Mouse (Mus musculus) left cerebral cortex, postnatal 25 days (tissue): ENCODE measurements at regions not wholly inside any gene's neighbourhood (a gene's known extent, or its start where the extent isn't known, plus 50 kb on each side); places are given as distances from the start of the nearest gene placed in this dataset.

Experiments used
- DNase-seq, 2 experiments: peaks; one replicate each; pipeline ENCODE4 v3.0.0; 2022; ENCODE audit warnings: low spot score in 2 of 2, mixed read lengths in 1 of 2
- intact Hi-C: fragments of 180-260 bp; cut with DNase I; formaldehyde crosslinking; loops from one replicate; pipeline ENCODE4 v1.15.1; 2025

GRCm38 (mm10) chr15:17715584-17715983, 987.0 kb downstream of the Cdh9 start:
- intact Hi-C loops, result no loop called here
- DNase-seq, result peak in 1 of 2 experiments; percentile 22

DNA sequence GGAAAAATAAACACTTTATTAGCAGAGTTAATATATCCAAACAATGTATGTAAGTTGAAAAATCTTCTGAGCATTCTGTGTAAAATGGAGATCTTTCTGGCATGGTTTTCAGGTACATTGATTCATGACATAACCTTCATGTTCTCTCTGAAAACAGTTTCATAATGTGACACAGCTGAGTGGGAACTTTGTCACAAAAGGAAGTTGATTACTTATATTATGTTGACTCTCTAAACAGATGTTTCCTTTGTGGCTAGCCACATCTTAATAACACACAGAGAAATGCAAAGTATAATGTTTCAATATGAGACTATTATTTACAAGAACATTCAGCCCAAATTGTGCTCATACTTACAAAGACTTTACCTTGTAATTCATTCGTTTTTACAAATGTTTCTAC, 1002.1 kb downstream of the Cdh9 start:
- no peak for DNase-seq

DNA sequence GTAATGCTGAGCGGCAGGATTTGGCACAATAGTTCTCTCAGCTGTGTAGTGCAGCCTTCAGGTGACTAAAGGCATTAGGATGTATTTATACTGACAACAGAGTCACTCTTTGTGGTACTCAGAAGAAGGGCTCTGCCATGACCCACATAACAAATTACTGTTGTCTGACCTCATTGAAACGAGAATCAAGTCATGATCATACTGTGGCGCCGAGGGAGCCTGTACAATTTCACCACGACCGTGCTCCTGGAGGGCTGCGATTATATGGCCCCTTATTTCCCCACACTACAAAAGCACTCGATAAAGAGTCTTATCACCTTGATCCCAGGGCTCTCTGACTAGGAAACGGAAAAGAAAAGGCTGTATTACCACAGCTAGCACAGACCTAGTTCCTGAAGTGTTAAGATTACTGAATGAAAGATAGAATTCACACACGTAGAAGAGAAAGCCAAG, 1041.7 kb downstream of the Cdh9 start:
- intact Hi-C loops, result no loop called here

More for the DNA sequence above, 1002.1 kb downstream of the Cdh9 start:
- intact Hi-C loops, result no loop called here

DNA sequence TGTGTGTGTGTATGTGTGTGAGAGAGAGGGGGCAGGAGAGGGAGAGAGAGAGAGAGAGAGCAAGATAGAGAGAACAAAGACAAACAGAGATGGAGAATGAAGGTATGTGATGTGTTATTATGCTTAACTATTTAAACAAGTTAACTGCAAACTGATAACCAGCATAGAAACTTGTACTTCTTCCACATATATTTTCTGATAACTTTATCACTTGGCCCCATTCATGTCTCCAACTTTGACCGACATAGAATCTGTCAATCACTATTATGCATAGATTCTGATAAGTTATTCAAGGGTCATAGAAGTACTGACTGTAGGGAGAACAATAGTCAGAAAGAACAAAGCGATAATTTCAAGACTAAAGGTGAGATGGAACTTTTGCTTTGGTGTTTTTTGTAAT, 1039.0 kb upstream of the Cdh10 start:
- no peak for DNase-seq
- intact Hi-C loops, result no loop called here

More for the DNA sequence above, 1041.7 kb downstream of the Cdh9 start:
- DNase-seq, result no peak

DNA sequence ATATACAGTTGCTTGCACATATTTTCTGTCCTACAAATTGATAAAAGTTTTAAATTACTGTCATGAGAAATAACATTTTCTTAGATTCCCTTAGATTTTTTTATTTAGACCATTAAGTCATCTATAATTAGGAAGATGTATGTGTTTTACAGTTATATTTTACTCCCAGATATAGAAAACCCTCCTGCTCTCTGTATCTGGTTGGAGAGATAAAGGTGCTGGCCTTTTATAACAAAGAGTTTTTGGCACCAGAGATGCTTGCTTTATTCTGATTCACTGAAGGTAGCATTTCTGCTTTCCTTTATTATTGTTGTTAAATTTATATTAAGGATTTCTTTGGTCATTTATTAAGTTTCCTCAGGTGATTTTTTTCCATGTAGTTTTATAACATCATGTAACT, 1035.4 kb upstream of the Cdh10 start:
- no peak for DNase-seq
- intact Hi-C loops, result no loop called here

- intact Hi-C loops, result no loop called here
Observed at GRCm38 (mm10) chr15:17797516-17797915, 1021.2 kb upstream of the Cdh10 start.

GRCm38 (mm10) chr15:17801424-17801823, 1017.3 kb upstream of the Cdh10 start:
- intact Hi-C loops, result no loop called here
- DNase-seq, result peak; percentile 5 to 40

More at GRCm38 (mm10) chr15:17797516-17797915, 1021.2 kb upstream of the Cdh10 start:
- no peak for DNase-seq

- DNase-seq, result peak in 1 of 2 experiments; percentile 61
- intact Hi-C loops, result no loop called here
Observed at GRCm38 (mm10) chr15:17803107-17803506, 1015.6 kb upstream of the Cdh10 start.

DNA sequence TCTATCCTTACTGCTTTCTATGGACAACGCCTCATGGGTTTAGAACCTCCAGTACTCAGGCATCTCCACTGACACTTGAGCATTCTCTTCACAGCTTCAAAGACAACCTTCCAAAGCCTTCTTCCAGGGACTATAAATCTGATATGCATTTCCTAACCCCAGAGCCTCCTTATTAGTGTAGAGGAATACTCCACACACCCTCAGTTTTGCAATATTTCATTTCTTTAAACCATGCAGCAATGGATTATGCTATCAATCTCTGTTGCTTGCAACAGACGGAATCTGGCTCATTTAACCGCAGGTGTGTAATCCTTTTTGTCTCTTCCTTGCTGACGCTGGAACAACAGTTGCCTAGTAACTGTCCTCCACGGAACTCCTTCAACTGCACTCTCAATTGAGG, 988.4 kb upstream of the Cdh10 start:
- intact Hi-C loops, result no loop called here
- DNase-seq, result no peak

GRCm38 (mm10) chr15:17831987-17832386, 986.8 kb upstream of the Cdh10 start:
- intact Hi-C loops, result no loop called here
- no peak for DNase-seq

DNA sequence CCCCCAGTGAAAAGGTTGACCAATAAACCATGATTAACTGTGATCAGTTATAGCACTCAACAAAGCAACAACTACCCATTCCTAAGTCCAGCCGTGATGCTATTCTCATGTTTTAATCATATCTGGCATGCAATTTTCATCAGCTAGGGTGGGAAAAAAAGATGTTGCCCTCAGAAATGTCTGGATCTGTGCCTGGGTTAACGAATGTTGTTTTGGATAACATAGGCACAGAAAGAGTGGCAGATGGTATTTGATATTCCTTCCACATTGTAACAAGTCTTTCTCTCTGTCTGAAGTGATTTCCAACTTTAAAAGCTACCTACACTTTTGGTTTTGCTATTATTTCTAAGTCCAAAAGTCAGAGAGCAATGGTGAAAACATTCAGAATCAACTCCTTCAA, 938.6 kb upstream of the Cdh10 start:
- DNase-seq, result no peak
- intact Hi-C loops, result no loop called here

GRCm38 (mm10) chr15:17889309-17889708, 929.4 kb upstream of the Cdh10 start:
- DNase-seq, result peak; percentile 7 to 92
- intact Hi-C loops, result no loop called here

GRCm38 (mm10) chr15:17900026-17900425, 918.7 kb upstream of the Cdh10 start:
- intact Hi-C loops, result no loop called here
- DNase-seq, result no peak

- no peak for DNase-seq
Observed at GRCm38 (mm10) chr15:17912241-17912640, 906.5 kb upstream of the Cdh10 start.

GRCm38 (mm10) chr15:17932573-17932972, 886.2 kb upstream of the Cdh10 start:
- intact Hi-C loops, result no loop called here

More at GRCm38 (mm10) chr15:17912241-17912640, 906.5 kb upstream of the Cdh10 start:
- intact Hi-C loops, result no loop called here

DNA sequence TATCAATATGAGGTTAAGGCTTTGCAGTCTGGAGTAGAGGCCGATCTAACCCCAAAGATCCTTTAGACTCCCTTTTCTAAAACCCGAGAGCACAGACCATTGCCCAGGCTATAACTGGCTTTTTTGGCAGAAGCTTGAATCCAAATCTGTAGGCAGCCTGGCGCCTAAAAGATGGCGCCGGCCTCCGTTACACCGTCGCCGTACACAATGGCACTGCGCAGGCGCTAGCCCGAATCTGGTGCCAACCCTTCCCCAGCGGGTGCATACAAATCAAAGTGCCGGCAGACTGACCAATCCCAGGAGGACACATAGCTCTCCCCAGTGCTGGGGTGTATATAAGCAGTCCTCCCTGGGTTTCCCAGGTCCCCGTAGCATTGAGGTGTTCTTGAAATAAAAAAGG, 884.9 kb upstream of the Cdh10 start:
- DNase-seq, result no peak
- intact Hi-C loops, result no loop called here

More at GRCm38 (mm10) chr15:17932573-17932972, 886.2 kb upstream of the Cdh10 start:
- no peak for DNase-seq

- DNase-seq, result no peak
- intact Hi-C loops, result no loop called here
Observed at GRCm38 (mm10) chr15:17935473-17935872, 883.3 kb upstream of the Cdh10 start.

GRCm38 (mm10) chr15:17962778-17963177, 856.0 kb upstream of the Cdh10 start:
- intact Hi-C loops, result no loop called here
- DNase-seq, result no peak

DNA sequence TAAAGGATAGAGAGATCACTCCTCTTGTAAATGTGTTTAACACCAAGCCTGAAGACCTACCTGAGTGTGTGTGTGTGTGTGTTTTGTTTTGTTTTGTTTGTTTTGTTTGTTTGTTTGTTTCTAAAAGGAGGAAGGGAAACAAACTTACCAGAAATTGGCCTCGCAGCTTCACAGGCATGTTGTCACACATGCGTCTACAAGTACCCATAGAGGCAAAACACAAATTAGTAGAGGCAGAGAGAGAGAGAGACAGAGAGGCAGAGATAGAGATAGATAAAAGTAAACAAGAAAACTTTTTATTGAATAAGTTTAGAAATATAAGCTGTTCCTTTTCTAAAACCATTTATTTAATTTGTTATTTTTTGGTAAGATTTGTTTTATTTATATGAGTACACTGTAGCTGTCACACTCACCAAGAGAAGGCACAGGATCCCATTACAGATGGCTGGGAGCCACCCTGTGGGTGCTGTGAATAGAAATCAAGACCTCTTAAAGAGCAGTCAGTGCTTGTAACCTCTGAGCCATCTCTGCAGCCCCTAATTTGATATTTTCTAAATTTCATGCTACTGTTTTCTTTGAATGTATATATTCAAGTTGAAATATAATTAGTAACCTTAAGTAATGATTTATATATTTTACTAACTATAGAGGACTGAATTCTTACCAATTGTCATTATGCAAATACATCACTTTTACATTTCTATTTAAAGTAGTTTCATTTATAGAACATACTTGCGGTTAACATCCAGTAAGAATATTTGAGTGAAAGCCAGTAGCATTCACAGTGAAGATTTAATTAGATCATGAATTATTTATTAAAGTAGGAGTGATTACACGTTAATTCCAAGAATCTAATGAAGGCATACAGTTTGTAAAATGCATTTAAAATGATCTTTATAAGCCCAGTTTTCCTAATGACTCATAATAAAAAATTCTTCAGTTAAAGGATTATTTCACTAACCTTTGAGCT, 855.2 kb upstream of the Cdh10 start:
- no peak for DNase-seq
- intact Hi-C loops, result no loop called here

GRCm38 (mm10) chr15:17987763-17988162, 831.0 kb upstream of the Cdh10 start:
- DNase-seq, result no peak
- intact Hi-C loops, result no loop called here

- intact Hi-C loops, result loop anchor here (2.0 kb wide), 1 partner anchor 32 kb away; no protein-coding TSS in a partner anchor
- DNase-seq, result peak; percentile 7 to 68
Observed at GRCm38 (mm10) chr15:18032626-18033025, 786.1 kb upstream of the Cdh10 start.
